Mouse (Mus musculus): ENCODE data around the gene Tifab. TPM values are rescaled to one million over a fixed set of nuclear protein-coding genes. Genes with fewer than 3 reads are reported as not detected.

Tifab gene
- polyA plus RNA-seq, 1 experiment from 2014 or later: 4.0 TPM

- Histone ChIP-seq H3K36me3 (no peaks in the 10 kb centered on the region), H3K4me1 (peaks cover 28% of the 10 kb centered on the region), H3K9me3 (no peaks in the 10 kb centered on the region), H3K27ac (peak overlapping the region; percentile 80), H3K4me2 (no peak overlapping the region), H3K4me3 (replicated peaks) (no peak overlapping the region), H3K9ac (no peak overlapping the region), H3K27me3 (replicated peaks) (no peaks in the 10 kb centered on the region)
- 34% methylated on average over 7 of the region's 7 CpGs for WGBS
- ATAC-seq (ENCODE audit: insufficient read depth, low FRiP score, low read depth): peak; percentile 58; the same call in 1 of the 2 replicates
These were observed 5.7 kb downstream of the Tifab start for GRCm38 (mm10) chr13:56172901-56173545.

- Histone ChIP-seq H3K36me3 (no peaks in the 10 kb centered on the region), H3K4me2 (no peak overlapping the region), H3K9me3 (no peaks in the 10 kb centered on the region), H3K27ac (peak overlapping the region; percentile 71), H3K9ac (no peak overlapping the region), H3K27me3 (replicated peaks) (no peaks in the 10 kb centered on the region), H3K4me3 (replicated peaks) (no peak overlapping the region), H3K4me1 (peaks cover 28% of the 10 kb centered on the region)
- no peak for ATAC-seq (ENCODE audit: insufficient read depth, low FRiP score, low read depth)
- 63% methylated on average over 7 of the region's 7 CpGs for WGBS
These were observed 6.6 kb downstream of the Tifab start for GRCm38 (mm10) chr13:56172106-56172505.

GRCm38 (mm10) chr13:56168403-56168781 lies 10.3 kb downstream of the Tifab start:
- H3K36me3 ChIP-seq: no peaks in the 10 kb centered on the region
- H3K9ac ChIP-seq: no peak overlapping the region
- ATAC-seq (ENCODE audit: insufficient read depth, low FRiP score, low read depth): no peak
- H3K27me3 ChIP-seq (replicated peaks): no peaks in the 10 kb centered on the region
- 53% methylated on average over 3 of the region's 3 CpGs for WGBS
- H3K4me3 ChIP-seq (replicated peaks): no peak overlapping the region
- peaks cover 23% of the 10 kb centered on the region for H3K4me1 ChIP-seq
- no peak overlapping the region for H3K4me2 ChIP-seq
- peak overlapping the region; percentile 65 for H3K27ac ChIP-seq
- H3K9me3 ChIP-seq: no peaks in the 10 kb centered on the region

- ATAC-seq (ENCODE audit: insufficient read depth, low FRiP score, low read depth): no peak
- Histone ChIP-seq H3K27me3 (replicated peaks) (no peaks in the 10 kb centered on the region), H3K4me2 (no peak overlapping the region)
These were observed 11.0 kb downstream of the Tifab start for GRCm38 (mm10) chr13:56167446-56168402.

GRCm38 (mm10) chr13:56165561-56165960 lies 13.1 kb downstream of the Tifab start:
- no peak for ATAC-seq (ENCODE audit: insufficient read depth, low FRiP score, low read depth)
- H3K27ac ChIP-seq: no peak overlapping the region
- H3K36me3 ChIP-seq: no peaks in the 10 kb centered on the region
- H3K4me3 ChIP-seq (replicated peaks): no peak overlapping the region
- 83% methylated on average over 11 of the region's 11 CpGs for WGBS
- H3K9ac ChIP-seq: no peak overlapping the region
- H3K4me1 ChIP-seq: peaks cover 16% of the 10 kb centered on the region; the same call in 1 of the 2 replicates
- no peak overlapping the region for H3K4me2 ChIP-seq
- H3K27me3 ChIP-seq (replicated peaks): no peaks in the 10 kb centered on the region
- H3K9me3 ChIP-seq: no peaks in the 10 kb centered on the region

More at GRCm38 (mm10) chr13:56167446-56168402, 11.0 kb downstream of the Tifab start:
- Histone ChIP-seq H3K36me3 (no peaks in the 10 kb centered on the region), H3K9ac (no peak overlapping the region), H3K27ac (peak overlapping the region; percentile 41), H3K9me3 (no peaks in the 10 kb centered on the region), H3K4me1 (peaks cover 18% of the 10 kb centered on the region), H3K4me3 (replicated peaks) (no peak overlapping the region)
- 26% methylated on average over 13 of the region's 14 CpGs for WGBS

GRCm38 (mm10) chr13:56164372-56164771 lies 14.3 kb downstream of the Tifab start:
- Histone ChIP-seq H3K27me3 (replicated peaks) (no peaks in the 10 kb centered on the region), H3K4me2 (no peak overlapping the region), H3K4me3 (replicated peaks) (no peak overlapping the region), H3K9me3 (no peaks in the 10 kb centered on the region), H3K9ac (no peak overlapping the region), H3K4me1 (peaks cover 20% of the 10 kb centered on the region; the same call in 1 of the 2 replicates), H3K27ac (no peak overlapping the region), H3K36me3 (no peaks in the 10 kb centered on the region)
- WGBS: 90% methylated on average over 3 of the region's 3 CpGs
- no peak for ATAC-seq (ENCODE audit: insufficient read depth, low FRiP score, low read depth)

GRCm38 (mm10) chr13:56163751-56164150 lies 14.9 kb downstream of the Tifab start:
- ATAC-seq (ENCODE audit: insufficient read depth, low FRiP score, low read depth): no peak
- Histone ChIP-seq H3K4me2 (no peak overlapping the region), H3K9ac (no peak overlapping the region), H3K9me3 (no peaks in the 10 kb centered on the region), H3K27ac (no peak overlapping the region), H3K4me3 (replicated peaks) (no peak overlapping the region), H3K4me1 (peaks cover 25% of the 10 kb centered on the region; the same call in 1 of the 2 replicates), H3K27me3 (replicated peaks) (no peaks in the 10 kb centered on the region), H3K36me3 (no peaks in the 10 kb centered on the region)
- WGBS: 47% methylated on average over 6 of the region's 6 CpGs

GRCm38 (mm10) chr13:56162859-56163258 lies 15.8 kb downstream of the Tifab start:
- 68% methylated on average over 6 of the region's 6 CpGs for WGBS

GRCm38 (mm10) chr13:56159614-56160363 lies 18.9 kb downstream of the Tifab start:
- 0 out of 2 replicates have a peak, but pooled peaks have one; percentile 25 for ATAC-seq (ENCODE audit: insufficient read depth, low FRiP score, low read depth)
- Histone ChIP-seq H3K4me2 (no peak overlapping the region), H3K27ac (no peak overlapping the region), H3K36me3 (no peaks in the 10 kb centered on the region), H3K9me3 (no peaks in the 10 kb centered on the region), H3K27me3 (replicated peaks) (no peaks in the 10 kb centered on the region), H3K9ac (no peak overlapping the region), H3K4me1 (peaks cover 30% of the 10 kb centered on the region), H3K4me3 (replicated peaks) (no peak overlapping the region)
- WGBS: 19% methylated on average over 17 of the region's 17 CpGs

More at GRCm38 (mm10) chr13:56162859-56163258, 15.8 kb downstream of the Tifab start:
- ATAC-seq (ENCODE audit: insufficient read depth, low FRiP score, low read depth): no peak
- no peaks in the 10 kb centered on the region for H3K36me3 ChIP-seq
- H3K4me3 ChIP-seq (replicated peaks): no peak overlapping the region
- H3K9me3 ChIP-seq: no peaks in the 10 kb centered on the region
- H3K27me3 ChIP-seq (replicated peaks): no peaks in the 10 kb centered on the region
- no peak overlapping the region for H3K9ac ChIP-seq
- no peak overlapping the region for H3K4me2 ChIP-seq
- H3K27ac ChIP-seq: no peak overlapping the region
- H3K4me1 ChIP-seq: peaks cover 19% of the 10 kb centered on the region; the same call in 1 of the 2 replicates

- H3K27ac ChIP-seq: no peak overlapping the region
- WGBS: 45% methylated on average over 14 of the region's 14 CpGs
- H3K9me3 ChIP-seq: no peaks in the 10 kb centered on the region
- no peak overlapping the region for H3K9ac ChIP-seq
- ATAC-seq (ENCODE audit: insufficient read depth, low FRiP score, low read depth): peak; percentile 51
- H3K4me1 ChIP-seq: peaks cover 27% of the 10 kb centered on the region
- H3K4me3 ChIP-seq (replicated peaks): no peak overlapping the region
- H3K4me2 ChIP-seq: no peak overlapping the region
- H3K27me3 ChIP-seq (replicated peaks): no peaks in the 10 kb centered on the region
- H3K36me3 ChIP-seq: no peaks in the 10 kb centered on the region
These were observed 19.6 kb downstream of the Tifab start for GRCm38 (mm10) chr13:56159016-56159601.

GRCm38 (mm10) chr13:56155671-56156070 lies 23.0 kb downstream of the Tifab start:
- Histone ChIP-seq H3K27me3 (replicated peaks) (no peaks in the 10 kb centered on the region), H3K4me2 (no peak overlapping the region), H3K36me3 (no peaks in the 10 kb centered on the region), H3K9me3 (no peaks in the 10 kb centered on the region), H3K9ac (no peak overlapping the region), H3K27ac (no peak overlapping the region), H3K4me3 (replicated peaks) (no peak overlapping the region), H3K4me1 (peaks cover 20% of the 10 kb centered on the region)
- no peak for ATAC-seq (ENCODE audit: insufficient read depth, low FRiP score, low read depth)
- whole genome bisulfite sequencing: 61% methylated on average over 7 of the region's 7 CpGs

Measured in stomach, embryonic 15.5 days (tissue).